Mouse (Mus musculus): ENCODE measurements around the gene Snx18. TPM values are rescaled to one million over a fixed set of nuclear protein-coding genes. Genes with fewer than 3 reads are reported as not detected.

Gene Snx18
- polyA plus RNA-seq, 1 experiment from 2014 or later = 29.6 TPM

GRCm38 (mm10) chr13:113555226-113555625 is 63.1 kb downstream of the Snx18 start:
- 72% methylated on average over 2 of the region's 2 CpGs for WGBS
- no peaks in the 10 kb centered on the region for H3K27me3 ChIP-seq (replicated peaks)

DNA sequence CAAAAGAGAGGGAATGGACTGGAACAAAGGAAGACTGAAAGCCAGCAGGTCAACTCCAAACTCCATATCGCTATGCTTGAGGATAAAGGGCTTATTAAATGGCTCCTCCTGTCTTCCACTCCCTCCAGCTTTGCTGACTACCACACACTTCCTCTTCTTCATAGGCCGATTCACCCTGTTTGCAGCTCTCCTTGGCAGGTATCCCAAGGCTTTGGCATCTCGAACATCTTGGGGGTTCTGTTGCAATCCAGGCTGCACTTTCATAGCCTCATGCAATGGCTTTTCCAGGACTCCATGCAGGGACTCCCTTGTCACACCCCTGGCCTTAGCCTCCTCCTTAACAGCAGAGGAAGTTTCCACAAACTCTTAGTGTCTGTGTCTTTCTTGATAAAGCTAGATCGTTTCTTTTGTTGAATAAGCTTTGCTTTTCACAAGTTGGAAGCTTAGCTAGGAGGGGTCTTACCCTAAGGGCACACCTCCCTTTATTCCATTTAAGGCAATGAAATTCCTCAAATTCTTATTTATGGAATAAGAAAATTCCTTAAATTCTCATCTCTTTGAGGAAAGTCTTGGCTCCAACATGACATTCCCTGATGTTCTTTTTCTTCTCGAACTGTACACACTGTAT is 64.6 kb downstream of the Snx18 start:
- Histone ChIP-seq H3K4me1 (replicated peaks) (peaks cover 12% of the 10 kb centered on the region), H3K4me2 (no peak overlapping the region), H3K9me3 (replicated peaks) (peaks cover 4% of the 10 kb centered on the region; the same call in 1 of the 2 replicates), H3K27ac (ENCODE audit: poor library complexity, severe bottlenecking) (no peak overlapping the region), H3K27me3 (replicated peaks) (no peaks in the 10 kb centered on the region), H3K36me3 (no peaks in the 10 kb centered on the region), H3K4me3 (no peak overlapping the region), H3K9ac (no peak overlapping the region)
- 70% methylated on average over 5 of the region's 5 CpGs for WGBS
- no peak for ATAC-seq (ENCODE audit: insufficient number of reproducible peaks, low FRiP score)

More at GRCm38 (mm10) chr13:113555226-113555625, 63.1 kb downstream of the Snx18 start:
- H3K36me3 ChIP-seq = no peaks in the 10 kb centered on the region
- H3K9me3 ChIP-seq (replicated peaks) = peaks cover 4% of the 10 kb centered on the region; the same call in 1 of the 2 replicates
- no peak overlapping the region for H3K4me2 ChIP-seq
- no peak for ATAC-seq (ENCODE audit: insufficient number of reproducible peaks, low FRiP score)
- H3K4me3 ChIP-seq = no peak overlapping the region
- no peak overlapping the region for H3K27ac ChIP-seq (ENCODE audit: poor library complexity, severe bottlenecking)
- H3K9ac ChIP-seq = no peak overlapping the region
- H3K4me1 ChIP-seq (replicated peaks) = peaks cover 10% of the 10 kb centered on the region

DNA sequence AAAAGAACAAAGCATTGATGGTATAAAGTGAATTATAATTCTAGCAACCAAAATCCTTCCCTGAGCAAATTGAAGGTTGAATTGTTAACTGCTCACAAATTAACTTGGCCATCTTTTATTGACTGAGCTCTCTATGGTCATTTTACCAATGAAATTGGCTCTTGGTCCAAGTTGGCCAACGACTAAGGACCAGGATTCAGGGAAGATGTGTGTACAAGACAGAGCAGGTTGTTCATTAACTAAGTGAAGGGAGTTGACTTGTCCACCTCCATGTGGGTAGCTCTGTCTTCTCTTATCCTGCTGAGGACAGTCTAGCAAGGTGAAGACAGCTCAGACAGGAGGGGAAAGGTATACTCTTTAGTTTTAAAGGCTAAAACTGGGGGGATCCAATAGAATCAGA is 66.0 kb downstream of the Snx18 start:
- no peaks in the 10 kb centered on the region for H3K9me3 ChIP-seq (replicated peaks)
- no peaks in the 10 kb centered on the region for H3K36me3 ChIP-seq
- no peak overlapping the region for H3K9ac ChIP-seq
- H3K27ac ChIP-seq (ENCODE audit: poor library complexity, severe bottlenecking) = no peak overlapping the region
- ATAC-seq (ENCODE audit: insufficient number of reproducible peaks, low FRiP score) = no peak
- H3K4me2 ChIP-seq = no peak overlapping the region
- WGBS = 75% methylated on average over 1 of the region's 1 CpGs
- H3K4me3 ChIP-seq = no peak overlapping the region
- H3K27me3 ChIP-seq (replicated peaks) = no peaks in the 10 kb centered on the region
- peaks cover 12% of the 10 kb centered on the region for H3K4me1 ChIP-seq (replicated peaks)

DNA sequence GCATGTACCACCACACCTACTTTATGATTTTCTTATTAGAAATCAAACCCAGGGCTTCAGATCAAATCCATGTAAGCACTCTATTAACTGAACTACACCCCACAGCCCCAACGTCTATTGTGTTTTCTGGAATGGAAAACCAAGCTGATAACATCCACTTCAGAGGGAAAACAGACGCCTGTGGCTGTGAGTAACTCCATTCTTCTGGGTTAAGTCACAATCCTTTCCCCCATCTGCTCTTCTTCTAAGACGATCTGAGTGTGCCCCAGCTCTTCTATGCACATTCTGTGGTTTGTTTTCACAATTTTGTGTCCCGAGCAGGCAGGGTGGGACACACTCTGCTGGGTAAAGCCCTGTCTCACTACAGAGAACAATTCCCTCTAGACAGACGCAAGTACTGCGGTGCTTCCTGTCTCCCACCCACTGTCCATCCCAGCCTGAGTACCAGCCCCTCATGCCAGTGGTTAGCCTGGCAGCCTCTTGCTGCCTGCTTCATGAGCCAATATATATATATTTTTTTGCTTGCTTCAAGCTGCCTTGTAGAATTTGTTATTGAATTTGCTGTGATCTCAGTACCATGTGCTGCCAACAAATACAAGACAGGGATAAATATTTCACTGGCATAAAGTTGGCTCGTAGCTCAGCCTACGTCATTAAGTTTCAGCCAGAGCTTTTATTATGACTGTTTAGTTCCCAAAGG is 67.3 kb downstream of the Snx18 start:
- ATAC-seq (ENCODE audit: insufficient number of reproducible peaks, low FRiP score) = peak; percentile 53; the same call in 1 of the 2 replicates
- Histone ChIP-seq H3K27ac (ENCODE audit: poor library complexity, severe bottlenecking) (peak overlapping the region; percentile 63), H3K36me3 (no peaks in the 10 kb centered on the region), H3K4me3 (no peak overlapping the region), H3K4me1 (replicated peaks) (peaks cover 12% of the 10 kb centered on the region), H3K27me3 (replicated peaks) (no peaks in the 10 kb centered on the region), H3K4me2 (peak overlapping the region; percentile 29; the same call in 1 of the 2 replicates), H3K9me3 (replicated peaks) (no peaks in the 10 kb centered on the region), H3K9ac (no peak overlapping the region)
- WGBS = 27% methylated on average over 8 of the region's 8 CpGs

DNA sequence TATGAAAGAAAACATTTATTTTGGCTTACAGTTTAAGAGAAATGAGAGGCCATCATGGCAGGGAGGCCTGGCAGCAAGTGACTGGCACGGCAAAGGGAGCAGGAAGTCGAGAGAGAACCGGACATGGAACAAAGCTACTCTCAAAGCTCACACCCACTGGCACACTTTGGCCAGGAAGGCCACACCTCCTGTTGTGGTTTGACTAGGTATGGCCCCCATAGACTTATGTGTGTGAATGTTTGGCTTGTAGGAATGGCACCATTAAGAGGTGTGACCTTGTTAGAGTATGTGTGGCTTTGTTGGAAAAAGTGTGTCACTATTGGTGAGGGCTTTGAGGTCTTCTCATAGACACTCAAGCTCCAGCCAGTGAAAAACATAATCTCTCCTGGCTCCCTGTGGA is 69.3 kb downstream of the Snx18 start:
- H3K27ac ChIP-seq (ENCODE audit: poor library complexity, severe bottlenecking) = no peak overlapping the region
- no peak overlapping the region for H3K4me3 ChIP-seq
- H3K9me3 ChIP-seq (replicated peaks) = no peaks in the 10 kb centered on the region
- H3K4me2 ChIP-seq = no peak overlapping the region
- WGBS = 77% methylated on average over 3 of the region's 3 CpGs
- H3K36me3 ChIP-seq = no peaks in the 10 kb centered on the region
- peaks cover 18% of the 10 kb centered on the region for H3K4me1 ChIP-seq (replicated peaks)
- ATAC-seq (ENCODE audit: insufficient number of reproducible peaks, low FRiP score) = no peak
- no peak overlapping the region for H3K9ac ChIP-seq
- no peaks in the 10 kb centered on the region for H3K27me3 ChIP-seq (replicated peaks)

- H3K4me2 ChIP-seq = no peak overlapping the region
- H3K36me3 ChIP-seq = no peaks in the 10 kb centered on the region
- H3K4me3 ChIP-seq = no peak overlapping the region
- no peak overlapping the region for H3K9ac ChIP-seq
- H3K27me3 ChIP-seq (replicated peaks) = no peaks in the 10 kb centered on the region
- ATAC-seq (ENCODE audit: insufficient number of reproducible peaks, low FRiP score) = no peak
- no peak overlapping the region for H3K27ac ChIP-seq (ENCODE audit: poor library complexity, severe bottlenecking)
- peaks cover 18% of the 10 kb centered on the region for H3K4me1 ChIP-seq (replicated peaks)
- 80% methylated on average over 8 of the region's 8 CpGs for WGBS
- H3K9me3 ChIP-seq (replicated peaks) = no peaks in the 10 kb centered on the region
Observed at GRCm38 (mm10) chr13:113547807-113548426, 70.4 kb downstream of the Snx18 start.

DNA sequence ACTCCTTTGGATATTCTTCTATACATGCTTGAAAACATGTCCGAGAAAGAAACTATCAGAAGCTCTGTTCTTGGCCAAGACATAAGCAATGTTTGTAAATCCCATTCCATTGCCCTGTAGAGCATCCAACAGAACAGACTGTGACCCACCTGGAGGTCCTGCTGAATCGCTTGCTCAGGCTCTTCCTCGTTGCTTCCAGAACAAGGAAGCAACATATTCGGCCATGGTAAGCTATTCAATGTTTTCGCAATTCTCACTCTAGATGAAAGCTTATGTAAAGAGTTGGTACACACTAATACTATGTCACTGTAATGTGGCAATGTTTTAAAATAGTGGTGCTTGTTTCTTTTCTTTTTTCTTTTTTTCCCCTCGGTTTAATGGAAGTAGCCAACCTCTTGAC is 76.0 kb downstream of the Snx18 start:
- no peak overlapping the region for H3K9ac ChIP-seq
- H3K27ac ChIP-seq (ENCODE audit: poor library complexity, severe bottlenecking) = no peak overlapping the region
- no peak overlapping the region for H3K4me3 ChIP-seq
- no peak overlapping the region for H3K4me2 ChIP-seq
- WGBS = 81% methylated on average over 6 of the region's 6 CpGs
- peaks cover 6% of the 10 kb centered on the region for H3K4me1 ChIP-seq (replicated peaks)
- no peak for ATAC-seq (ENCODE audit: insufficient number of reproducible peaks, low FRiP score)
- H3K9me3 ChIP-seq (replicated peaks) = no peaks in the 10 kb centered on the region
- H3K27me3 ChIP-seq (replicated peaks) = no peaks in the 10 kb centered on the region
- H3K36me3 ChIP-seq = no peaks in the 10 kb centered on the region

Other genes with a start within 250 kb of the Snx18 start
- 55.3 and 59.7 TPM in 2 replicates for gene Hspb3, start 45.1 kb upstream of the Snx18 start, polyA plus RNA-seq (2016; fragmentation: Nextera tagmentation; extraction: Ambion mirVana)
- 7.7 and 9.1 TPM in 2 replicates for gene Arl15, start 175.9 kb upstream of the Snx18 start, polyA plus RNA-seq (2016; fragmentation: Nextera tagmentation; extraction: Ambion mirVana)